Mouse (Mus musculus) bone marrow, adult 2 months (tissue): ENCODE data around the gene Dnal1. TPM values are rescaled to one million over a fixed set of nuclear protein-coding genes. Genes with fewer than 3 reads are reported as not detected.
"Not testable (repeated sequence)": the region's sequence is repeated elsewhere in the genome, so short reads cannot be mapped to it uniquely, and the experiment has no call there.

Source experiments
- H3K27ac ChIP-seq: fragments of 200-500 bp; 2 replicates; pipeline ENCODE4 v1.5.1; 2012; ENCODE audit warnings: low read depth, mild to moderate bottlenecking, control low read depth, inconsistent platforms, low read length; ENCODE audit not compliant: control insufficient read depth, poor library complexity, insufficient read depth
- H3K4me1 ChIP-seq: fragments of 200-500 bp; 2 replicates; pipeline ENCODE4 v1.6.1; 2011; ENCODE audit warnings: low read length; ENCODE audit not compliant: control insufficient read depth, insufficient read depth
- H3K4me3 ChIP-seq: fragments of 200-500 bp; replicated peaks from 2 replicates; pipeline ENCODE3; 2011; ENCODE audit warnings: mild to moderate bottlenecking, low read depth, low read length, control low read depth; ENCODE audit not compliant: control insufficient read depth
- CTCF ChIP-seq: fragments of 200-500 bp; IDR thresholded peaks from 2 replicates; pipeline ENCODE4 v1.5.1; 2011; ENCODE audit warnings: low read length, control low read depth; ENCODE audit not compliant: control insufficient read depth, insufficient read depth
- POLR2A ChIP-seq: fragments of 200-500 bp; IDR thresholded peaks from 2 replicates; pipeline ENCODE4 v1.6.1; 2011; ENCODE audit warnings: low read depth, mild to moderate bottlenecking, control low read depth, low read length, borderline replicate concordance; ENCODE audit not compliant: control insufficient read depth
- WGBS: fragments of 180-500 bp; shearing (Covaris S2); methylation state at CpG from one replicate; pipeline ENCODE4 v1.1.7; 2018; 5-methylcytosine and 5-hydroxymethylcytosine counted together
- polyA plus RNA-seq: library from polyadenylated mRNA; stranded (reverse); fragments of >200 nt; gene quantifications from 2 replicates; pipeline ENCODE4 v1.2.4, GENCODE M21; 2011; ENCODE audit warnings: low replicate concordance; ENCODE audit not compliant: missing spikeins, insufficient read depth, insufficient read length

Gene Dnal1
- polyA plus RNA-seq, result 0.60 and 1.7 TPM in 2 replicates

GRCm38 (mm10) chr12:84114153-84114994 lies at the start of gene Dnal1:
TSS of gene Dnal1 (plus strand) at chr12:84114366.
- Histone ChIP-seq H3K27ac (no peak within 1 kb of the TSS), H3K4me3 (peak within 1 kb of the TSS; percentile 66), H3K4me1 (no peaks in the 10 kb centered on the region)
- TF ChIP-seq CTCF (no peak), POLR2A (no peak)
- 3% methylated on average over 34 of the region's 35 CpGs for WGBS

- no peak overlapping the region for H3K27ac ChIP-seq
- H3K4me1 ChIP-seq, result no peaks in the 10 kb centered on the region
- no peak overlapping the region for H3K4me3 ChIP-seq
- WGBS, result 69% methylated on average over 8 of the region's 8 CpGs
- TF ChIP-seq CTCF, result no peak
- TF ChIP-seq POLR2A, result no peak
Observed at GRCm38 (mm10) chr12:84064621-84065020, 49.5 kb upstream of the Dnal1 start.

DNA sequence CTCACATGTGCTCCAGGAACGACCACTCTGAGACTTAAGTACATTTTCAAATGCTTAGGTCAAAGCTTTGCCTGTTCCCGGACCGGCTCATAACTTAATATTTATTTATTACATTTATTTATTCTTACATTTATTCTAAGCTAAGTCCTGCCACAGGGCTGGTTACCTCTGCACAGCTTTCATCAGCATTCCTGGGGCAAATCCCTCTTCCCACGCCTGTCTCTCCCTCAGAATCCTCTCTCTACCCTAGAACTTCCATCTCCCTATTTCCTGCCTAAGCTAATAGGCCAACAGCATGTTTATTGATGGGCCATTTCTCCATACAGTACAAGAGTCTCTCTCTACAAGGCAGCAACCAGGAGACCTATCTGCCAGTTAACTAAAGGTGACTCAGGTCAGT lies 46.4 kb upstream of the Dnal1 start:
- no peak overlapping the region for H3K27ac ChIP-seq
- 73% methylated on average over 4 of the region's 4 CpGs for WGBS
- TF ChIP-seq CTCF (no peak), POLR2A (no peak)
- no peaks in the 10 kb centered on the region for H3K4me1 ChIP-seq
- no peak overlapping the region for H3K4me3 ChIP-seq

DNA sequence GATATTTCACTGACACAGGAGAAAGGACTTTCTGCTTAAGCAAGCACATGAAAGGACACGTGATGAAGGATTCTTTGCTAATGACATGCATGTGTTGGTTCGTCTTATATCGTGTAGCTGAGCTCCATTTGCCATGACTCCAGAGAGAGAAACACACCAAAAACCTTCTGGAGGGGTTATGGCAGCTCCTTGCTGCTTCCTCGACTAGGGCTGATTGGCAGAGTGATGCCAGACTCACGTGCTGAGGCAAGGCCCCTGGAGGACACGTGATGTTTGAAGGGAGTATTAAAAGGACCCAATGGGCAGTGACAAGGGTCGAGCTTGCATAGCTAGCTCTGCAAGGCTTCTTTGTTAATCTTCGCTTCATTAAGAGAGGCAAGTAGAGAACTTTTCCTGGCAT lies 45.9 kb upstream of the Dnal1 start:
- no peaks in the 10 kb centered on the region for H3K4me1 ChIP-seq
- TF ChIP-seq CTCF (no peak), POLR2A (no peak)
- H3K4me3 ChIP-seq, result no peak overlapping the region
- WGBS, result 66% methylated on average over 8 of the region's 8 CpGs
- H3K27ac ChIP-seq, result no peak overlapping the region

GRCm38 (mm10) chr12:84068986-84069385 lies 45.2 kb upstream of the Dnal1 start, which contains the start of gene Acot5:
TSS of gene Acot5 (plus strand) at chr12:84069325.
- no peak within 1 kb of the TSS for H3K27ac ChIP-seq
- H3K4me1 ChIP-seq, result no peaks in the 10 kb centered on the region
- WGBS, result 52% methylated on average over 9 of the region's 9 CpGs
- H3K4me3 ChIP-seq, result no peak within 1 kb of the TSS
- no peak for TF ChIP-seq POLR2A
- no peak for TF ChIP-seq CTCF

- H3K4me1 ChIP-seq, H3K4me3 ChIP-seq, H3K27ac ChIP-seq: not testable (repeated sequence)
- WGBS, result 3% methylated on average over 50 of the region's 52 CpGs
Observed at GRCm38 (mm10) chr12:84069582-84069981, 44.6 kb upstream of the Dnal1 start.

- 82% methylated on average over 2 of the region's 2 CpGs for WGBS
- TF ChIP-seq POLR2A, result no peak
- TF ChIP-seq CTCF, result no peak
- H3K27ac ChIP-seq, result no peak overlapping the region
- no peak overlapping the region for H3K4me3 ChIP-seq
- no peaks in the 10 kb centered on the region for H3K4me1 ChIP-seq
Observed at GRCm38 (mm10) chr12:84071696-84072095, 42.5 kb upstream of the Dnal1 start.

- no peak overlapping the region for H3K4me3 ChIP-seq
- no peak for TF ChIP-seq CTCF
- 86% methylated on average over 4 of the region's 4 CpGs for WGBS
- no peak overlapping the region for H3K27ac ChIP-seq
- H3K4me1 ChIP-seq, result no peaks in the 10 kb centered on the region
Observed at GRCm38 (mm10) chr12:84077371-84077990, 36.7 kb upstream of the Dnal1 start.
